Mouse (Mus musculus) thymus, adult 18-20 months (tissue): ENCODE measurements around the gene Pilra.
"Not testable (repeated sequence)": the region's sequence is repeated elsewhere in the genome, so short reads cannot be mapped to it uniquely, and the experiment has no call there.

Experiments
- DNase-seq, 2 experiments: peaks; one replicate each; pipeline ENCODE4 v3.0.0; 2022; ENCODE audit warnings: mixed read lengths in 2 of 2

Gene Pilra

DNA sequence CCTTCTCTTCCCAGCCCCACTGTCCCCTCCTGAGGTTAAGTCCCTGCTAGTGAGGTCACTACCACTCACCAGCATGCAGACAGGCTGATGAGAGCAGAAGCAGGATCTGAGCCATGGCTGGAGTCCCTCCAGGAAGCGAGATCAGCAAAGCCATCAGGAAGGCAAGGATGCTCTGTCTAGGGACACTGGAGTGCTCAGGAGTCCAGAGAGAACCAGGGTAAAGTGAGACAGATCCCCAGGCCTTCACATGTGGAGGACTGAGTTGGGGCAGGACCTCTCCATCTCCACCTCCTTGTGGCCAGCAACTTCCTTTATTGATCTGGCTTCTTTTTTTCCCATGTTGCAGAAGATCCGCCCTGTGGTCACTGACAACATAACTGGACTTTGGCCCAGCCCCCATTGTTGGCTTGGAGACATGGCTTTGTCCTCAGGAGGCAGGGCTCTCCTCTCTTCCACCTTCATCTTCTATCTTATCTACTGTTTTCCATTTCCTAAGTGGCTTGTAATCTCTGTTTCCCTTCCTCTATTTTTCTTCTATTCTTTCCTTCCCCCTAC is at the start of gene Pilra:
Pilra (minus strand) TSS at position 316 of the 555 bp plus-strand sequence.
- not testable (repeated sequence) for DNase-seq

DNA sequence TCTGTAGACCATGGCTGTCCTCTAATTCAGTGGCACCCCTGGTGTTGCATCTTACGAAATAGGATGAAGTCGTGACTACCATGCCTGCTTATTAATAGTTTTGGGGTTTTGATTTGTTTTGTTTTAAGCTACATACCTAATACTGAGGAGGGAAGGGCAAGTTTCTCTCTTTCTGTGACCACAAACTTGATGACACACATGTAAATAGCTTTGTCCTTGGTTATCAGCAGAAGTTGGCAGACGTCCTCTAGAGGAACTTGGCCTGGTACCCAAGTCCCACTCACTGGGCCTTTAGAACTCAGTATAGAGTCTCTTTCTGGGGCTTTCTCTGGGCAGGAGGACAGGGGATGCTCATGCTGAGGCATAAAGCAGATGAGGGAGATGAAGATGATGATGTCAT is 47.3 kb upstream of the Pilra start:
- DNase-seq = no peak

DNA sequence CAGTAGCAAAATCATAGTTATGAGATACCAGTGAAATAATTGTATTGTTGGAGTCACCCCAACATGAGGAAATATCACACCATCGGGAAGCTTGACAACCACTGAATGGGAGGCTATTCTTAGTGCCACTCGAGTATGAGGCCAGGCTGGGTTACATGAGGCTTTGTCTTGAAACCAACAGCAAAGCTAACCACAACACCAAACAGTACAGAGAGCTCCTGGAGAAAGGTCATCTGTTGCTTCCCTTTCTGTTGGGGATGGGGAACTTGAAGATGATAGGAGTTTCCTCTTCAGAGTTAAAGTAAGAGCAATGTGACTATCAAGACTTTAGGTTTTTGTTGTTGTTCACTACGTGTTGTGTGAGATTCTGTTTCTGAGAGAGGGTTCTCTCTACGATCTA is 46.8 kb upstream of the Pilra start:
- no peak for DNase-seq

DNA sequence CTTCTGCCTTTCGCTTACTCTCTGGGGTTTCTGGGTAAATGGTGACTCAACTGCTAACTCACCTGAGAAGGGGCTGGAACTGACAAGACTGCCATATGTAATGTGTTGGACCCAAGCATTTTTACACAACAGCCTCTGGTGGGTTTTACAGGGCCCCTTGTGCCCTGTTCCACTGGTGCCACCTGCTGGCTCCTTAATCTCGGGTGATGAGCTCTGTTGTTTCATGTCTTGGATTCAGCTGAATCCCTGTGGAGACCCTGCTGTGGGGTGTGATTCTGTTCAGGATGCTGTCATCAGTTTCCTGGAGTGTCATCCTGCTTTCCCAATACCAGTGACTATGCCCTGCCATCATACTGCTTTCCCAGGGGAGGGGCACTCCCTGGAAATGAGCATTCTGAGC is 41.8 kb upstream of the Pilra start:
- DNase-seq = no peak

DNA sequence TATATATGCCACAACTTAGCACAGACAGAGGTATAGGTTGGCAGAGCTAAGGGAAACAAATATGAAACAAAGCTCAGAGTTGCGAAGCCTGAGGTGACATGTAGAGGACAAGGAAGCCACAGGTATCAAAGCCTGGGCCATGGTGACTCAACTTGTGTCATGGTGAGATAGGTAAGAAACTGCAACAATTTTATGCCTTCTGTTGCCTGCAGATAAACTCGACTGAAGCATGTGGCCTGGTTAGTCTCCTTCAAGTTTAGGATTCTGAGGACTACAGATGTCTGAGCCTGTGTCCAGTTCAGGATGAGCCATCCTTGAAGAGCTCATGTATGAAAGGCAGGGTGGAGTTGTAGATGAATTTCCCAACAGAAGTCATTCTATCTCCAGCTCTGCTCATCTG is 39.0 kb upstream of the Pilra start:
- no peak for DNase-seq

DNA sequence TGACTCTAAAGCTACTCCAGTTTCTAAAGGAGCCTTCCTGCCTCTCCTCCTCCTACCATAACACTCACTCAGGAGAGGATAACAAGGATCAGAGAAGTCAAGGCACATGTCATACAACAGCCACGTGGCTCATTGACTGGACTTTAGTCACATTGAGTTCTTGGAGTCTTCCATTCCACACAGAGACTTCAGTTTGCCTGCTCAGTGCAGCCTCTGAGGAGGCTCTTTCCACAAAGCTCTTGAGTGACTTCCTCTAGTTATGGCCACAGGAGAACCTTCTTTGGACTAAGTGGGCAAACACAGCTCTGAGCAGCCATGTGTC is 36.3 kb upstream of the Pilra start:
- DNase-seq = not testable (repeated sequence)

DNA sequence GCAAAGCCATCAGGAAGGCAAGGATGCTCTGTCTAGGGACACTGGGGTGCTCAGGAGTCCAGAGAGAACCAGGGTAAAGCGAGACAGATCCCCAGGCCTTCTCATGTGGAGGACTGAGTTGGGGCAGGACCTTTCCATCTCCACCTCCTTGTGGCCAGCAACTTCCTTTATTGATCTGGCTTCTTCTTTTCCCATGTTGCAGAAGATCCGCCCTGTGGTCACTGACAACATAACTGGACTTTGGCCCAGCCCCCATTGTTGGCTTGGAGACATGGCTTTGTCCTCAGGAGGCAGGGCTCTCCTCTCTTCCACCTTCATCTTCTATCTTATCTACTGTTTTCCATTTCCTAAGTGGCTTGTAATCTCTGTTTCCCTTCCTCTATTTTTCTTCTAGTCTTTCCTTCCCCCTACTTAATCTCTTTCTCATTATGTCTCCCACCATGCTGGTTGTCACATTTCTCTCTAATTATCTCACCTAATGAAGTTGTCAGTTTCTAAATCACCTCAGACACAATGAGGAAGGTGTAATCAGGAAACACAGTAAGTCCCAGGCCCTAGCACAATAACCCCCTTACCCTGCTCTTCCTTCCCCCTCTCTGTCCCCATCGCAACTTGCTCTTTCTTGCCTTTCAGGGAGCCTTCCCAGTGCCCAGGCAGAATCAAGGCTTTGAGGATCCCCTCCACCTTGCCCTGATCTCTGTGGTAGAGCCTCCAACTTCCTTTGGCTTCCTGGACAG is 35.7 kb upstream of the Pilra start, which contains the start of gene Pilrb2:
Pilrb2 (minus strand) TSS at position 172 of the 737 bp plus-strand sequence.
- not testable (repeated sequence) for DNase-seq

DNA sequence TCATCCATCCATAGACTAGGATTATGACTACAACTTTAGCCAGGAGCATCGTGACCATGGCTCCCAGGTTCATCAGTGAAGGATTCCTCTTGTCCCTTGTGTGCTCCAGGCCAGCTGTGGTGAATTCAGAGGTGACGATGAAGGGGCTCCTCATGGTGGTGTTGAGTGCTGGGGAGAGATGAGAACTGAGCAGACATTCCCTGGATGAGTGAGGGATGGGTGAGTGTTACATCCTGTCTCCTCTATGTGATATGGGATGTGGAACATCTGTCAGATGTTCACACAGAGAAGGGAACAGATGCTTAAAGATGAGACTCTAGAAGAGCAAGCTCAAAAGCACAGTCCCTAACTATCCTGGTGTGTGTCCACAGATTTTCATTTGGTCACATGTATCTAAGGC is 32.5 kb upstream of the Pilra start:
- DNase-seq = not testable (repeated sequence)

DNA sequence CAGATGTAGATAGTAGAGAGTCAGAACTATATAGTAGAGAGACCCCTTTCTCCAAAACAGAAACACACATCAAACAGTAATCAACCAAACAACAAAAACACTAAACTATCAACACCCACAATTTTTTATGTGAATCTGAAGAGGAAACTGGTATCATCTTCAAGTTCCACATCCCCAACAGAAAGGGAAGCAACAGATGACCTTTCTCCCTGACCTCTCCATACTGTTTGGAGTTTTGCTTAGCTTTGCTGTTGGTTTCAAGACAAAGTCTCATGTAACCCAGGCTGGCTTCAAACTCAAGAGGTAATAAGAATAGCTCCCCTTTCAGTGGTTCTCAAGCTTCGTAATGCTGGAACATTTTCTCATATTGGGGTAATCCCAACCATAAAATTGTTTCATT is 27.9 kb upstream of the Pilra start:
- not testable (repeated sequence) for DNase-seq

DNA sequence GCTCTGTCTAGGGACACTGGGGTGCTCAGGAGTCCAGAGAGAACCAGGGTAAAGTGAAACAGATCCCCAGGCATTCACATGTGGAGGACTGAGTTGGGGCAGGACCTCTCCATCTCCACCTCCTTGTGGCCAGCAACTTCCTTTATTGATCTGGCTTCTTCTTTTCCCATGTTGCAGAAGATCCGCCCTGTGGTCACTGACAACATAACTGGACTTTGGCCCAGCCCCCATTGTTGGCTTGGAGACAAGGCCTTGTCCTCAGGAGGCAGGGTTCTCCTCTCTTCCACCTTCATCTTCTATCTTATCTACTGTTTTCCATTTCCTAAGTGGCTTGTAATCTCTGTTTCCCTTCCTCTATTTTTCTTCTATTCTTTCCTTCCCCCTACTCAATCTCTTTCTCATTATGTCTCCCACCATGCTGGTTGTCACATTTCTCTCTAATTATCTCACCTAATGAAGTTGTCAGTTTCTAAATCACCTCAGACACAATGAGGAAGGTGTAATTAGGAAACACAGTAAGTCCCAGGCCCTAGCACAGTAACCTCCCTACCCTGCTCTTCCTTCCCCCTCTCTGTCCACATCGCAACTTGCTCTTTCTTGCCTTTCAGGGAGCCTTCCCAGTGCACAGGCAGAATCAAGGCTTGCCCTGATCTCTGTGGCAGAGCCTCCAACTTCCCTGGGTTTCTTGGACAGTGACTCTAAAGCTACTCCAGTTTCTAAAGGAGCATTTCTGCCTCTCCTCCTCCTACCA is 22.1 kb upstream of the Pilra start, which contains the start of gene Pilrb1:
Pilrb1 (minus strand) TSS at position 147 of the 751 bp plus-strand sequence.
- not testable (repeated sequence) for DNase-seq

DNA sequence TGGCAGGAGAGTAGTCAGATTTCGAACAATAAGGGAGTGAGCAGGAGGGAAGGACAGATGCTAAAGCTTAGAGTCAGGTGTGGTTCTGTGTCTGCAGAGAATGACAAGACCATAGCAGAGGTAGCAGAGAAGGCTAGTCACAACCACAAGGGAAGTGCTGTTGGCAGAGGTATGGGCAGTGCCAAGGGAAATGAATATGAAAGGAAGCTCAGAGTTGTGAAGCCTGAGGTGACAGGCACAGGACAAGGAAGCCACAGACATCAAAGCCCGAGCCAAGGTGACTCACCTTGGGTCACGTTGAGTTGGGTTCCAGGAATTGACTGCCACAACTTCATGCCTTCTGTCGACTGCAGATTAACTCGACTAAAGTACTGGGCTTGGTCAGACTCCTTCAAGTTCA is 20.8 kb upstream of the Pilra start:
- DNase-seq = not testable (repeated sequence)

DNA sequence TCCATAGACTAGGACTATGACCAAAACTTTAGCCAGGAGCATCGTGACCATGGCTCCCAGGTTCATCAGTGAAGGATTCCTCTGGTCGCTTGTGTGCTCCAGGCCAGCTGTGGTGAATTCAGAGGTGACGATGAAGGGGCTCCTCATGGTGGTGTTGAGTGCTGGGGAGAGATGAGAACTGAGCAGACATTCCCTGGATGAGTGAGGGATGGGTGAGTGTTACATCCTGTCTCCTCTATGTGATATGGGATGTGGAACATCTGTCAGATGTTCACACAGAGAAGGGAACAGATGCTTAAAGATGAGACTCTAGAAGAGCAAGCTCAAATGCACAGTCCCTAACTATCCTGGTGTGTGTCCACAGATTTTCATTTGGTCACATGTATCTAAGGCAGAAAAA is 18.8 kb upstream of the Pilra start:
- DNase-seq = not testable (repeated sequence)

DNA sequence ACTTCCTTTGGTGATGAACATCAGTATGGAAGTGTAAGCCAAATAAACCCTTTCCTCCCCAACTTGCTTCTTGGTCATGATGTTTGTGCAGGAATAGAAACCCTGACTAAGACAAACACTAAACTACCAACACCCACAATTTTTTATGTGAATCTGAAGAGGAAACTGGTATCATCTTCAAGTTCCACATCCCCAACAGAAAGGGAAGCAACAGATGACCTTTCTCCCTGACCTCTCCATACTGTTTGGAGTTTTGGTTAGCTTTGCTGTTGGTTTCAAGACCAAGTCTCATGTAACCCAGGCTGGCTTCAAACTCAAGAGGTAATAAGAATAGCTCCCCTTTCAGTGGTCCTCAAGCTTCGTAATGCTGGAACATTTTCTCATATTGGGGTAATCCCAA is 14.2 kb upstream of the Pilra start:
- DNase-seq = not testable (repeated sequence)

DNA sequence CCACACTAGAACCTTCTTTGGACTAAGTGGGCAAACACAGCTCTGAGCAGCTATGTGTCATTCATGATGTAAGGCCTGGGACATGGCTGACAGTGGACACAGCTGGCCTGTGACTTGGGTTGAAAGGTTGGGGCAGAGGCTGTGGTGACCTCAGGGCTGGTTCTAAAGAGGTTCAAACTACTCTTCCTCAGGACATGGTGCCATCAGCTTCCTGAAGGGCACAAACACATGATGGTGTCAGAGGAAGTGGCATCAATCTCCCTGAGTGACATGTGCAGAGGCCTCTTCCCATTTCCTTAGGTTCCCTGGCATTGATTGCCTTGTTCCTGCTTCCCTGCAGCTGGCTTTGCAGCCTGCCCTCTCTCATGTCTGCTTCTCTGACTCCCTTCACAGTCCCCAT is 1.0 kb upstream of the Pilra start:
- not testable (repeated sequence) for DNase-seq

DNA sequence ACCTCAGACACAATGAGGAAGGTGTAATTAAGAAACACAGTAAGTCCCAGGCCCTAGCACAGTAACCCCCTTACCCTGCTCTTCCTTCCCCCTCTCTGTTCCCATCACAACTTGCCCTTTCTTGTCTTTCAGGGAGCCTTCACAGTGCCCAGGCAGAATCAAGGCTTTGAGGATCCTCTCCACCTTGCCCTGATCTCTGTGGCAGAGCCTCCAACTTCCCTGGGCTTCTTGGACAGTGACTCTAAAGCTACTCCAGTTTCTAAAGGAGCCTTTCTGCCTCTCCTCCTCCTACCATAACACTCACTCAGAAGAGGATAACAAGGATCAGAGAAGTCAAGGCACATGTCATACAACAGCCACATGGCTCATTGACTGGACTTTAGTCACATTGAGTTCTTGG is 530 bp upstream of the Pilra start:
- DNase-seq = no peak

DNA sequence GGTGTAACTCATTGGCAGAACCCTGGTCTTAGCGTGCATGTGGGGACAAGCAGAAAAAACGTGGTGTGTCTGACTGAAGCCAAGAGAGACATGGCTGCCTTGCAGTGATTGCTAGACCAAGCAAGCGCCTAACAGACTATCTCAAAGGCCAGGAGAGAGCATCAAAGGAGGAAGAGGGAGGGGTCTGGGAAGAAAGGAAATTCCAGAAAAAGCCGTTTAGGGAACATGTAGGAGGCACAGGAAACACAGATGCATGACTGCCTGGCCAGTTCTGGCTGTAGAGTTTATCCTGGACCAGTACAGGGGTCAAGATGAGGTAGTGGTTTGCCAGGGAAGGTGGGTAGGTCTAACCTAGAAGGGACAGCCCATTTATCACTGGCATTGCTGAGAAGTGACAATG is 2.6 kb downstream of the Pilra start:
- DNase-seq = no peak

DNA sequence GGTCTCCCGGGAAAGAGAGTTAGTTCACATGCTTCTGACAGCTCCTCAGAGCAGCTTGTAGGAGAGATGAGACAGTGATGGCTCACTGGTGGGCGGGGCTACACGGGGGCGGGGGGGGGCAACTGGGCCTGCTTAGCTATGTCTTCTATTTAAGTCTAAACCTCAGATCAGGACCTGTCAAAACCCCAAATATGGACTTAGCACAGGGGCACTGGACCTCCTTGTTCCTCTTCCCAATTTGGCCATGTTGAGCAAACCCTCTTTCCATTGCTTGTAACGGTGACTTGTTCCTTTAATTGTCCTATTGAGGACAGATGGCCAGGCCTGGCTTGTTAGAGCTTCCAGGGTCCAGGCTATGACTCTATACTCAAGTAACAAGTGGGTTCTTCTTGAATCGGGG is 4.6 kb downstream of the Pilra start:
- DNase-seq = no peak

DNA sequence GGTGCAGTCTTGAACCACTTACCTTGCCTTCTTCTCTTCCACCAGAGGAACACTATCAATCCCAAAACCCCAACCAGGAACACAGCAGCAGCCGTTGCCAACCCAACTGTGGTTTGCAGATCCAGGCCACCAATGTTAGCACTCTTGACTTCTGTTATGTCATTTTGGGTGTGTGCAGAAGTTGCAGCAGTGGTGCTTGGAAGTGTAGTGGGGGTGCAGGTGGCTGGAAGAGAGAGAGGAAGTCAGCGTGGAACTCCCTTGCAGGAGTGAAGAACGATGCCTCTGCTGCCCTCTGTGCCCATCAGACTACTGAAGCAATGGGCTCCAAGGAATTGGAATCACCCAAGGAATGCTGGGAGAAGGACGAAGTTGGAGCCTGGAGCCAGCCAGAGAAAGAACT is 5.0 kb downstream of the Pilra start:
- no peak for DNase-seq

DNA sequence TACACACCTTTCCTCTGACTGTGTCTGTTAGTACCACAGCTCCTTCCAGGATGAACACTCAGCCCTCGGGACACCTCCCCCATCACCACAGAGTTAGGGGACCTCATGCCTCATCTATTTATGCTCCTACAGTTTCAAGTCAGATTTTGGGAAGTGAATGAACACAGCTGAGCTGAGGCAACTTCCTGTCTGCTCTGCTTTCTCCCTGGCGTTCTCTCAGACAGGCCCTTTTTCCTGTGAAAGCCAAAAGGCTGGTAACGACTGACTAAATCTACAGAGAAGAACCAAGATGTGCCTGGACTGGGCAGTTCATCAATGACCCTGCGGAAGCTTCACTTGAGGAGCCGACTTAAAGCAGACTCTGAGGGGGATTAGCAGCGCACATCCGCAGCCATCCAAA is 5.8 kb downstream of the Pilra start:
- DNase-seq = no peak

DNA sequence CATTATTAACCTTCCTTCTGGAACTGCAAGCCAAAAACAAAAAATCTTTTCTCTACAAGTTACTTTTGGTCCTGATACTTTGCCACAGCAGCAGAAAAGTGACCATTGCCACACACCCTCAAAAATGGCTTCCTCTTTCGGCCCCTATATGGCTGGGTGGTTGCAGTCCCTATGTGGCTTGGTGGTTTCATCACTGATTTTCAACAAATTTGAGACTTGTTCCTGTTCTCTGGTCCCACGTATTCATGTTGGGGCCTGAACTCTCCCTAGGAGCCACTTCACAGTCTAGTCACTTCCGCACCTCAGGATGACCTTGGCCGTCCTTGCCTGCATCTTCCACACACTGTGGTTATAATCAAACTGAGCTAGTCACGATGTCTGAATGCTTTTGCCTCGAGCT is 7.4 kb downstream of the Pilra start:
- no peak for DNase-seq

DNA sequence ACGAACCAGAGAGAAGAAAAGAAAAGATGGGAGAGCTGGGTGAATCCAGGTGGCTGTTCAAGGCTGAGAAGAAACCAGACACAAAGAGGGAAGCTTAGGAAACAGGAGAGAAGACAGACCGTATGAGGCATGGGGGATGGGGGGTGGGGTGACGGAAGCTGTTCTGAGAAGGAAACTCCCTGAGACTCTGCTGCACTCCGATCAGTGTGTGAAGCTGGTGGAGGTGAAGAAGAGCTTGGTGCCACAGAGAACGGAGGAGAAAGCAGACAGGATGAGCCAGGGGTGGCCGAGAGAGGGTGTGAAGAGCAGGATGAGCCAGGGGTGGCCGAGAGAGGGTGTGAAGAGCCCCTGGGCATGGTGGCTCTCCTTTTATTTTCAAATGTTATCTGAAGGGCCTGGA is 9.7 kb downstream of the Pilra start:
- DNase-seq = no peak

DNA sequence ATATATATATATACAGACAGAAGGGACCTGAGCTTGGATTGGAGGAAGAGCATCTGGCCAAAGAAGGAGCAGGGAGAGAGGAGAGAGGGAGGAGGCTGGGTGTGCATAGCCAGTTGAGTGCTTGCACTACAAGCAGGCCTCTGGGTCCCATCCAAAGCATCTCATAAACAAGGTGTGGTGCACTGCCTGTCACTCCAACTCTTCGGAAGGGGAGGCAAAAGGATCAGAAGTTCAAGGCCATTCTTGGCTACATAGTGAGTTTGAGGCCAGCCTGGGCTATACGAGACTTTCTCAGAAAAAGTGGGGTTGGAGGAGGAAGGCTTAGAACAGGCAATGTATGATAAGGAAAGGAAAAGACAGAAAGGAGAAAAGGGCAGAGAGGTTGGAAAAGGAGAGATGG is 10.1 kb downstream of the Pilra start:
- no peak for DNase-seq

DNA sequence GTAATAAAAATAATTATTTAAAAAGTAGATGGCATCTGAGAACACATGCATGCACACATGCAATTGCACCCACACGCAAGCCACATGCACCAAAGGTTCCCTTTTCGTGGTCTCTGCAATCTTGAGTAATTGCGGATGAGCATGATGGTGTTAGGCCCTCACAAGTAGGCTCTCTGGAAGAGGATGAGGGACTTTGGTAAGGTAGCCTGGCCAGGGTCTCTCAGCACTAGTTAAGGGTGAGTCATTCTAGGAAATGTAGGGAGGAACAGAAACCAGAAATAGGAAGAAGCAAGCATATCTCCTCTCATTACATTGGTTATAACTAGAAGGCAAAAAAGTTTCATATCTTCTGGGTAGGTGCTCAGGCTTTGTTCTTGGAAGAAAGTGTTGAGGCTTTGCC is 11.1 kb downstream of the Pilra start:
- DNase-seq = no peak

DNA sequence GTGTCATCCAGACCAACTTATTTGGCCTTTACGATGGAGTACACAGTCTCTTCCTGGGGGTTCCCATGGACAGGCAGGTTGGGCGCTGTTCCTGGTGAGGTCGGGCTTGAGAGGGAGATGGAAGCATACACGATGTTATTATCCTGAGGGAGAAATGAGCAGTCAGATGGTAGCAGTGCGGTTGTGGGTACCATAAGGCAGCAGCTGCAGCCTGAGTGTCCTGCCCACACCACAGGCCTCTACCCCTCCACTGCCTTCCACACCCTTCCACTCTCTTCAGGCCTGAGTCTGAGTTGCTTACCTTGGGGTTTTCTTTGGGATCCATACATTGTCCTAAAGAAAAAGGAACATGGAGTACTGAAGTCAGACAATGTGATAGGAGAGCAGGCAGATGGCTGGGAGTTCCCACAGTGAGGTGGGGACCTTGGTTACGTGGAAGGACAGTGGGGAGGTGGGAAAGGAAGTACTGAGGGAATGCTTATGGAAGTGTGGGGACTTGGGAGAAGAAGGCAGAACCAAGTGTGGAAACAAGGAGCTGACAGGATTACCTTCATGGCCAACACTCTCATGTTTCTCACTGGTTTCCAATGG is 12.5 kb downstream of the Pilra start:
- DNase-seq = no peak
